Mouse (Mus musculus): ENCODE measurements around the gene Mroh3. TPM values are rescaled to one million over a fixed set of nuclear protein-coding genes. Genes with fewer than 3 reads are reported as not detected.

The Mroh3 gene
- polyA plus RNA-seq, 1 experiment from 2014 or later: 0.78 TPM

DNA sequence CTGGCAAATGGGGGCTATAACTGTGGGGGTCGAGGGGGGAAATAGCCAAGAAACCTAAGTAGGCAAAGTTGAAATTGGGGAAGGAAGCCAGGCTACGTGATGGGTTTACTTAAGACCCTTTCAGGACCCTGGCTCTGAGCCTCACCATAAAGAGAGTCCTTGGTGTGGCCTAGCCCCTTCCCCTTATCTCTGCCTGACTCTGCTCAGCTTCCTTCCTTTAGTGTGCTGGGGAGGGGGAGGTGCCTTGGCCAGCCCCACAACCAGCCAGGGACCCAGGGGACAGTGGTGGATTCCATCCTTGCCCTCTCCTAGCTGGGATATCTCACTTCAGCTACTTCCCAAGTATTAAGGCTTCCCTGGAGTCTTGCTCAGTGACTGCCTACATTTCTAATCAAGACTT, 78.1 kb downstream of the Mroh3 start:
- no peak for ATAC-seq (ENCODE audit: low FRiP score, low TSS enrichment)
- H3K4me1 ChIP-seq (replicated peaks; ENCODE audit: control insufficient read depth, insufficient read depth): peaks cover 13% of the 10 kb centered on the region
- H3K9me3 ChIP-seq (ENCODE audit: control insufficient read depth, low read length): no peaks in the 10 kb centered on the region
- H3K4me2 ChIP-seq (replicated peaks; ENCODE audit: low read depth): no peak overlapping the region
- H3K27ac ChIP-seq (replicated peaks): peak overlapping the region; percentile 67; the same call in 1 of the 2 replicates
- 73% methylated on average over 2 of the region's 2 CpGs for WGBS
- no peaks in the 10 kb centered on the region for H3K36me3 ChIP-seq (ENCODE audit: control insufficient read depth, insufficient read depth, low read length)
- no peaks in the 10 kb centered on the region for H3K27me3 ChIP-seq (ENCODE audit: control insufficient read depth, insufficient read depth, low read length)
- no peak for TF ChIP-seq CTCF (IDR thresholded peaks at IDR 0.05; ENCODE audit: low read depth)
- TF ChIP-seq EP300 (optimal IDR thresholded peaks at IDR 0.05): no peak
- no peak overlapping the region for H3K4me3 ChIP-seq (ENCODE audit: low read depth, low read length)
- no peak overlapping the region for H3K9ac ChIP-seq (ENCODE audit: low read length)
- no peak for DNase-seq (ENCODE audit: low spot score)

DNA sequence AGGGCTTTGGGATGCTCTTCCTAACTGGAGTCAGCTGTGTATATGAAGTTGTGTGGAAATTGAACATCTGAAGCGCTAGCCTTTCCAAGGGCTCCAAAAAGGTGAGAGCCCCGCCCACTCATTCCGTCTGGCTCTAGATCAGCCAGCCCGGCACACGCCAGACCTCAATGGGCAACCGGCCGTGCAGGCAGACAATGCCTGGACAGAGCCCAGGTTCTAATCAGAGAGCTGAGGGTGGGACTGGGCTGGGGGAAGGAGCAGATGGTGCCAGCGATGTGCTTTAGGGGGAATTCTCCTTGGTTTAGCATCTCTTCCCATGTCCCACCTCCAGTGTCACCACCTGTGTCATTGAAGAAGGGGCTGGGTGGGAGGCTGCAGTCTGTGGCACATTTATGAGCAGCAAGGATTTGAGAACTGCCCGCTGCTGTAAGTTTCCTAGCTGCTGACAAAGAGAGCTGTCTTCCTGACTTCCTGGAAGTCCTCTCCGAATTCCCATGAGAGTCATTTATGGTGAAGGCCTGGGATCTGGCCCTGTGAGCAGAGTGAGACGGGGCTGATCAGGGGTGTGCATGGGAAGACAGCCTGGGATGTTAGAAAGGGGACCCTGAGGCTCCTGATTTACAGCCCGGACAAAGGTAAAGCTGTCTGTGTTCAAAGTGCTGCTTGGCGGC, 78.9 kb downstream of the Mroh3 start:
- Histone ChIP-seq H3K4me3 (ENCODE audit: low read depth, low read length) (no peak overlapping the region), H3K9ac (ENCODE audit: low read length) (no peak overlapping the region), H3K36me3 (ENCODE audit: control insufficient read depth, insufficient read depth, low read length) (no peaks in the 10 kb centered on the region), H3K27ac (replicated peaks) (no peak overlapping the region), H3K9me3 (ENCODE audit: control insufficient read depth, low read length) (no peaks in the 10 kb centered on the region), H3K4me2 (replicated peaks; ENCODE audit: low read depth) (no peak overlapping the region), H3K4me1 (replicated peaks; ENCODE audit: control insufficient read depth, insufficient read depth) (peaks cover 17% of the 10 kb centered on the region), H3K27me3 (ENCODE audit: control insufficient read depth, insufficient read depth, low read length) (no peaks in the 10 kb centered on the region)
- ATAC-seq (ENCODE audit: low FRiP score, low TSS enrichment) (no peak), DNase-seq (ENCODE audit: low spot score) (no peak)
- TF ChIP-seq CTCF (IDR thresholded peaks at IDR 0.05; ENCODE audit: low read depth) (no peak), EP300 (optimal IDR thresholded peaks at IDR 0.05) (no peak)
- 62% methylated on average over 13 of the region's 13 CpGs for WGBS

DNA sequence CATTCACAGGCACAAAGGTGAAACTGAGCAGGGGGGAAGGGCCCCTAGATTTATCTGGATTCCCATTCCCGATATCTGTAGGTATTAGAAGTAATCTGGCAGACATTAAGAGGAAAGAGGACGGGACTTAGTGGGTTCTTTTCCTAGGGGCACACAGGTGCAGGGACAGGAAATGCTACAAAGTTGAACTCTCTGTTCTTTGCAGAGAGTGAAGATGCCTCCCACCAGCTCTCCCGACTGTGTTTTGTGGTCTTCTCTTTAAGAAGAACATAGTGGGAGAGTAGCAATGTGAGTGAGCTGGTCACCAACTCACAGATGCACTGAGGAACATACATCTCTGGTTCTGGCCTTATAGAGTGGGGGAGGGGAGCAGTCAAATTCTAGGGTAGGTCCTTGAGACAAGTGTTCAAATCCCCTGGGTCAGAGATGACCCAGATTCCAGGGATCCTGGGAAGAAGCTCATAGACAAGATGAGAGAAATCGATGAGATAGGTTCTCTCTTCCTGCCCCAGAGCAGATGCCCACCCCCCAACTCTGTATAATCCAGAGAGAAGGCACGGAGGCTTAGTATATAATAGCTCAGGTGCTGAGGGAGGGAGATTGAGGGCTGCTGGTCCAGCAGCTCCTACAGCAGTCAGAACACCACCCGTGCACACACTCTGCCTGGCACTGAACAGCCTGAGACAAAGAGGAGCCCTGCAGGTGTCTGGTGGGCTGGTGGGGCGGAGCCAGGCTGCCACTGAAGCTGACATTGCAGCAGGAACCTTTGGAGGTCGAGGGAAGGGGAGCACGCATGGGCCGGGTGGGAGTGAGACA, 80.0 kb downstream of the Mroh3 start:
- WGBS: 60% methylated on average over 10 of the region's 10 CpGs
- Histone ChIP-seq H3K36me3 (ENCODE audit: control insufficient read depth, insufficient read depth, low read length) (no peaks in the 10 kb centered on the region), H3K4me1 (replicated peaks; ENCODE audit: control insufficient read depth, insufficient read depth) (peaks cover 17% of the 10 kb centered on the region), H3K9ac (ENCODE audit: low read length) (no peak overlapping the region), H3K27me3 (ENCODE audit: control insufficient read depth, insufficient read depth, low read length) (no peaks in the 10 kb centered on the region), H3K9me3 (ENCODE audit: control insufficient read depth, low read length) (no peaks in the 10 kb centered on the region), H3K27ac (replicated peaks) (no peak overlapping the region), H3K4me2 (replicated peaks; ENCODE audit: low read depth) (peak overlapping the region; percentile 100), H3K4me3 (ENCODE audit: low read depth, low read length) (no peak overlapping the region)
- TF ChIP-seq EP300 (optimal IDR thresholded peaks at IDR 0.05) (no peak), CTCF (IDR thresholded peaks at IDR 0.05; ENCODE audit: low read depth) (no peak)
- DNase-seq (ENCODE audit: low spot score): no peak
- no peak for ATAC-seq (ENCODE audit: low FRiP score, low TSS enrichment)

Other genes with a start within 250 kb of the Mroh3 start
- 0.02 and 0.04 TPM in 2 replicates for gene Igfn1, start 206.5 kb downstream of the Mroh3 start, polyA plus RNA-seq (2015; fragmentation: Nextera tagmentation; extraction: Ambion mirVana)
- 65.9 and 66.1 TPM in 2 replicates for gene Tmem9, start 204.7 kb downstream of the Mroh3 start, polyA plus RNA-seq (2015; fragmentation: Nextera tagmentation; extraction: Ambion mirVana)
- gene Ascl5, start 162.0 kb downstream of the Mroh3 start, polyA plus RNA-seq (2015; fragmentation: Nextera tagmentation; extraction: Ambion mirVana): 0.18 TPM in 1 of 2 replicates, not detected in the other
- gene Cacna1s, start 160.1 kb downstream of the Mroh3 start, polyA plus RNA-seq (2015; fragmentation: Nextera tagmentation; extraction: Ambion mirVana): 0.18 TPM in 1 of 2 replicates, not detected in the other
- gene Kif21b, start 81.4 kb downstream of the Mroh3 start, polyA plus RNA-seq (2015; fragmentation: Nextera tagmentation; extraction: Ambion mirVana): 0.29 and 0.36 TPM in 2 replicates
- 32.0 and 35.7 TPM in 2 replicates for gene Inava, start 21.4 kb upstream of the Mroh3 start, polyA plus RNA-seq (2015; fragmentation: Nextera tagmentation; extraction: Ambion mirVana)
- gene Gpr25, start 48.0 kb upstream of the Mroh3 start, polyA plus RNA-seq (2015; fragmentation: Nextera tagmentation; extraction: Ambion mirVana): 0.12 TPM in 1 of 2 replicates, not detected in the other
- 8.9 and 9.5 TPM in 2 replicates for gene Camsap2, start 133.3 kb upstream of the Mroh3 start, polyA plus RNA-seq (2015; fragmentation: Nextera tagmentation; extraction: Ambion mirVana)
- 7.7 and 9.0 TPM in 2 replicates for gene Ddx59, start 202.4 kb upstream of the Mroh3 start, polyA plus RNA-seq (2015; fragmentation: Nextera tagmentation; extraction: Ambion mirVana)

Measured in stomach, postnatal 0 days (tissue).